In genomic region chrX:48342731-48343130, GRCm38 (mm10) we compare ENCODE assay signal across 8 mouse cellular contexts. TPM values are rescaled to one million over a fixed set of nuclear protein-coding genes. Genes with fewer than 3 reads are reported as not detected.
DNase-seq lines count a peak whose midpoint lies in the region; ATAC-seq and TF ChIP-seq lines count a peak whose summit lies in the region.

No protein-coding gene starts in this region.

- H3K9ac ChIP-seq in heart, embryonic 15.5 days, result peak overlapping the region; percentile 61
- no peak overlapping the region for H3K9ac ChIP-seq in limb, embryonic 15.5 days
- H3K9ac ChIP-seq in neural tube, embryonic 13.5 days, result peak overlapping the region; percentile 43; the same call in 1 of the 2 replicates

- 13% methylated on average over 12 of the region's 16 CpGs for WGBS in heart, embryonic 15.5 days
- WGBS in limb, embryonic 15.5 days, result 14% methylated on average over 16 of the region's 16 CpGs
- 18% methylated on average over 16 of the region's 16 CpGs for WGBS in neural tube, embryonic 13.5 days

- H3K4me3 ChIP-seq in layer of hippocampus, adult 2 months, result peak overlapping the region; percentile 54
- H3K4me3 ChIP-seq in heart, embryonic 15.5 days, result peak overlapping the region; percentile 64
- peak overlapping the region; percentile 56 for H3K4me3 ChIP-seq in limb, embryonic 15.5 days
- peak overlapping the region; percentile 58 for H3K4me3 ChIP-seq in neural tube, embryonic 13.5 days

- no peaks in the 10 kb centered on the region for H3K36me3 ChIP-seq in heart, embryonic 15.5 days
- no peaks in the 10 kb centered on the region for H3K36me3 ChIP-seq in limb, embryonic 15.5 days
- H3K36me3 ChIP-seq in neural tube, embryonic 13.5 days, result no peaks in the 10 kb centered on the region

- ATAC-seq in heart, embryonic 15.5 days (replicated peaks; ENCODE audit: insufficient number of reproducible peaks, insufficient read depth, low FRiP score, low read depth), result no peak
- ATAC-seq in limb, embryonic 15.5 days (ENCODE audit: insufficient number of reproducible peaks, low FRiP score, low TSS enrichment, low read depth), result no peak
- ATAC-seq in neural tube, embryonic 13.5 days (ENCODE audit: low read depth), result no peak
- ATAC-seq in granulocyte monocyte progenitor cell, adult 5-6 weeks (replicated peaks; ENCODE audit: poor library complexity, severe bottlenecking), result no peak

- H3K4me2 ChIP-seq in heart, embryonic 15.5 days, result peak overlapping the region; percentile 90
- H3K4me2 ChIP-seq in limb, embryonic 15.5 days, result peak overlapping the region; percentile 74
- H3K4me2 ChIP-seq in neural tube, embryonic 13.5 days, result peak overlapping the region; percentile 65

- H3K27ac ChIP-seq in layer of hippocampus, adult 2 months, result no peak overlapping the region
- H3K27ac ChIP-seq in heart, embryonic 15.5 days, result no peak overlapping the region
- H3K27ac ChIP-seq in limb, embryonic 15.5 days, result 0 out of 2 replicates have a peak overlapping the region, but pooled peaks have one; percentile 33
- H3K27ac ChIP-seq in neural tube, embryonic 13.5 days (replicated peaks), result no peak overlapping the region

- peaks cover 12% of the 10 kb centered on the region for H3K27me3 ChIP-seq in heart, embryonic 15.5 days
- H3K27me3 ChIP-seq in limb, embryonic 15.5 days, result no peaks in the 10 kb centered on the region; the same call in 1 of the 2 replicates
- peaks cover 3% of the 10 kb centered on the region; the same call in 1 of the 2 replicates for H3K27me3 ChIP-seq in neural tube, embryonic 13.5 days

- TF ChIP-seq CTCF in layer of hippocampus, adult 2 months (conservative IDR thresholded peaks at IDR 0.05), result no peak

- H3K4me1 ChIP-seq in heart, embryonic 15.5 days (replicated peaks), result peaks cover 10% of the 10 kb centered on the region; the same call in 1 of the 2 replicates
- H3K4me1 ChIP-seq in limb, embryonic 15.5 days, result 0 out of 2 replicates have a peak, but pooled peaks cover 3% of the 10 kb centered on the region
- peaks cover 15% of the 10 kb centered on the region for H3K4me1 ChIP-seq in neural tube, embryonic 13.5 days (replicated peaks)

- H3K9me3 ChIP-seq in heart, embryonic 15.5 days (replicated peaks), result no peaks in the 10 kb centered on the region
- no peaks in the 10 kb centered on the region for H3K9me3 ChIP-seq in limb, embryonic 15.5 days
- H3K9me3 ChIP-seq in neural tube, embryonic 13.5 days, result no peaks in the 10 kb centered on the region

- no peak for DNase-seq in layer of hippocampus, adult 2 months (ENCODE audit: low spot score in 2 of 2)
- no peak for DNase-seq in layer of hippocampus, adult 18-20 months (ENCODE audit: low spot score in 2 of 2)
- peak; percentile 11 to 15 for DNase-seq in cerebellum, postnatal 14 days
- no peak for DNase-seq in embryo, embryonic 10 days (ENCODE audit: low spot score)

RNA-seq across cellular contexts. Expression of gene Bcorl1, which starts 1.6 kb away (rescaled TPM):
- 10 to 100 TPM; 15.0 to 21.0 TPM for total RNA-seq in layer of hippocampus, adult 2 months (2021)
- 10 to 100 TPM; 19.7 to 23.4 TPM for total RNA-seq in layer of hippocampus, adult 18-20 months (2021)
- polyA plus RNA-seq in heart, embryonic 15.5 days (2015; fragmentation: Nextera tagmentation; extraction: Ambion mirVana), result 3.1 and 4.2 TPM in 2 replicates
- 5.3 and 5.9 TPM in 2 replicates for polyA plus RNA-seq in limb, embryonic 15.5 days (2015; fragmentation: Nextera tagmentation; extraction: Ambion mirVana)
- polyA plus RNA-seq in neural tube, embryonic 13.5 days (2015; fragmentation: Nextera tagmentation; extraction: Ambion mirVana), result 5.8 and 7.8 TPM in 2 replicates
- total RNA-seq in granulocyte monocyte progenitor cell, adult 5-6 weeks (2014; fragmentation: Nextera tagmentation), result 15.5 and 16.6 TPM in 2 replicates
- total RNA-seq in granulocyte monocyte progenitor cell, adult 5-6 weeks (2017), result 3.0 and 9.1 TPM in 2 replicates

Comparison
In these comparisons a context has a peak if more than half of its experiments do, and no peak if none do; other contexts are left out.
1. DNase-seq: peak in cerebellum, postnatal 14 days (2 of 2); none in layer of hippocampus, adult 2 months (0 of 2), layer of hippocampus, adult 18-20 months (0 of 2) and embryo, embryonic 10 days (single experiment).
2. Peak in every context shown above with its lines, with median percentiles within 50 percentile points of each other: H3K4me3 ChIP-seq and H3K4me2 ChIP-seq.